Mouse (Mus musculus) Patski (cell line): ENCODE measurements around the gene Ecpas. TPM values are rescaled to one million over a fixed set of nuclear protein-coding genes. Genes with fewer than 3 reads are reported as not detected.

Experiments
- ATAC-seq: fragments of 100-300 bp; one replicate; pipeline ENCODE4 v1.8.0; 2021
- CTCF ChIA-PET: fragments of 350-600 bp; sonication (Branson Sonifier 250); formaldehyde crosslinking; loops from one replicate; lab custom pipeline; 2022; ENCODE audit warnings: inconsistent platforms; lab: Charles Lee
- POLR2A ChIA-PET: fragments of 350-600 bp; sonication (Branson Sonifier 250); formaldehyde crosslinking; loops from one replicate; lab custom pipeline; 2022; ENCODE audit warnings: antibody characterized with exemption, inconsistent platforms; lab: Charles Lee
- DNase-seq: peaks from one replicate; pipeline ENCODE4 v3.0.0-alpha.2; 2011; ENCODE audit warnings: low read depth, low spot score
- H3K27me3 ChIP-seq: fragments of 371-371 bp; one replicate; pipeline ENCODE4 v1.5.1; 2021
- CTCF ChIP-seq: fragments of 100-300 bp; IDR thresholded peaks from one replicate; pipeline ENCODE4 v1.5.1; 2021
- in situ Hi-C: fragments of 300-500 bp; cut with MboI; formaldehyde crosslinking; loops from 3 replicates; pipeline ENCODE4 v1.11.1; 2018; ENCODE audit warnings: low pct_unique_long_range_greater_than_20kb, mixed read lengths
- polyA plus RNA-seq: library from polyadenylated mRNA; unstranded; gene quantifications from one replicate; pipeline ENCODE4 v1.2.3, GENCODE M21; 2021

The Ecpas gene
- 37.8 TPM for polyA plus RNA-seq

DNA sequence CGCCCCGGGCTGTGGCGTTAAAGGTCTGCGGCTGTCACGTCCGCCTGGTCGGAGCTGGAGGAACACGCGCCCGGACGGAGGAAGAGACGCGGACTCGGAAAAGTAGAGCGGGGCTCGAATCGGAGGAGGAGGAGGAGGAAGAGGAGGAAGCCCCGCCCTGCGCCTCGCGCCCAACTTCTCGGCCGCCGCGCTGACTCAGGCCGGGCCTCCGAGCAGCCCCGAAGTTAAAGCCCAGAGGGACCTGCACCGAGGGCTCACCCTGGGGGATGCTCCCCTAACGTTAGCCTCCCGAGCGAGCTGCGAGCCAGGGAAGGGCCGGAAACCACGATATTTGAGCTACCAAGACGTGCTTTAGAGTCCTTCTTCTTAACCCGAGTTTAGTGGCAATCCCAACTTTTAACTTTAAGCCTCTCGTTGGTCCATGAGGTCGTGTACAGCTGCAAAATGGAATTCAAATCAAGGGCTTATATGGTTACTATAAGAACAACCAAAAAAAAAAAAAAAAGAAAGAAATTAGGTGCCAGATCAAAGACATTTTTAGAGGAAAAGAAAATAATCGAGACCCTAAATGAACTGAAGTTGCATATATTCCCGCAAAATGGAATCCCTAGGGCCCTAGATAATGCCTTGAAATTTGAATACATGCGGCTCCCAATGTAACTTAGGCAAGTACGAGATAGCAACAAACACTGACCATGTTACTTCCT, at the start of gene Ecpas:
Gene Ecpas, minus strand, starts transcription at position 121 of the 707 bp plus-strand sequence.
- ChIA-PET CTCF (no interaction called here), POLR2A (interaction anchor here (1.0 to 1.1 kb wide), 2 partner anchors 13 to 92 kb away, joined by 3 read pairs; no protein-coding TSS in a partner anchor)
- in situ Hi-C loops = no loop called here
- ATAC-seq = peak; percentile 68
- no peaks in the 10 kb centered on the region for H3K27me3 ChIP-seq
- DNase-seq = peak; percentile 7
- TF ChIP-seq CTCF = no peak

DNA sequence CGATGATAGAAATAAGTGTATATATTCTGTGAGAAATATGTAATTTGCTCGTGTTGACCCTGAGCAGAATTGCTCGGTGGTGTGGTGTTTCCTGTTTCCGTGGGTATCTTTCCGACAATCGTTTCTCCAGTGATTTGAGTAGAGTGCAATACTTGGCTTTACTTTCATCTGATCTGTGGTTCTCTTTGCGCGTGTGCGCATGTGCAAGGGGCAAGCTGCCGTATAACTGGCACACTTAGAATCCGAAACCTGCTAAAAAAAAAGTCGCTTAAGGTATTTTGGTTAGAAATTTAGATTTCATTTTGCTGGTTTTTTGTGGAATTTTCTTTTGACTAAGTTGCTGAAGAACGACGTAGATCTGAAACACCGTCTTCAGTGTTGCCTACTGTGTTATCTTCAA, 49.2 kb upstream of the Ecpas start:
- in situ Hi-C loops = no loop called here
- ATAC-seq (no peak), DNase-seq (no peak)
- TF ChIP-seq CTCF = no peak
- POLR2A ChIA-PET = no interaction called here
- CTCF ChIA-PET = no interaction called here
- no peaks in the 10 kb centered on the region for H3K27me3 ChIP-seq

DNA sequence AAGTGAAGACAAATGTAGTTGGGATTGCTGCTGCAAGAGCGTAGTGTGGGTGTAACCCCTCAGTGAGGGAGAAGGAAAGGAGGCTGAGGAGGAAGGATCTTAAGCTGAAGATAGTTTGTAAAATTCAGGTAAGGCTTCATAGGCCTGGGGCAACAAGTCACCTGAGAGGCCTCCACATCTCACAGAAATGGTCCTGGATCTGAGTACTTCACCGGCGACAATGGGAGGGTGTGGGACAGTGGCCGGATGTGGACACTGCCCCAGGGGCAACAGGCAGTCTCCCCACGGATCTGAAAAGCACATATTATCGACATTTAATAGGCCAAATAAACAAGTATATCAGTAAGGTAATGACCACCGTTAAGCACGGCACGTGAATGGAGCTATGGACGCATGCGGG, 40.1 kb upstream of the Ecpas start:
- in situ Hi-C loops = no loop called here
- no peak for TF ChIP-seq CTCF
- no peak for DNase-seq
- no peaks in the 10 kb centered on the region for H3K27me3 ChIP-seq
- ChIA-PET CTCF (no interaction called here), POLR2A (no interaction called here)
- no peak for ATAC-seq

DNA sequence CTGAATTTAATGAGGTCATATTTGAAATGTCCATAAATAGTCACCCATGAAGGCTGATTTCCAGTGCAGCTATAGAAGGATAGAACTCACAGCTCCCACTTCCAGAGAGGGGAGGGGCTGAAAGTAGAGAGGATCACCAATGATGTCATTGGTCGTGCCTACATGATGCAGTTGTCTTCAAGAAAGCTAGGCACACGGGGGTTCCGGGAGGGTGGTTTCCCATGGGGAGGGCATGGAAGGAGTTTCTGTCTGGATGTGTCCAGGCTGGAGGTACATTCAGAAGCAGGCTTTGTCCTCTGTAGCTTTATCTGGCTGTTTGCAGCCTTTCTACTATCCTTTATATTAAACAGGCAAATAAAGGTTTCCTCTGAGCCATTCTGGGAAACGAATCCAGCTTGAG, 35.8 kb upstream of the Ecpas start:
- peaks cover 3% of the 10 kb centered on the region for H3K27me3 ChIP-seq
- CTCF ChIA-PET = interaction anchor here (1.2 kb wide), 1 partner anchor 13 kb away, joined by 4 read pairs; no protein-coding TSS in a partner anchor

DNA sequence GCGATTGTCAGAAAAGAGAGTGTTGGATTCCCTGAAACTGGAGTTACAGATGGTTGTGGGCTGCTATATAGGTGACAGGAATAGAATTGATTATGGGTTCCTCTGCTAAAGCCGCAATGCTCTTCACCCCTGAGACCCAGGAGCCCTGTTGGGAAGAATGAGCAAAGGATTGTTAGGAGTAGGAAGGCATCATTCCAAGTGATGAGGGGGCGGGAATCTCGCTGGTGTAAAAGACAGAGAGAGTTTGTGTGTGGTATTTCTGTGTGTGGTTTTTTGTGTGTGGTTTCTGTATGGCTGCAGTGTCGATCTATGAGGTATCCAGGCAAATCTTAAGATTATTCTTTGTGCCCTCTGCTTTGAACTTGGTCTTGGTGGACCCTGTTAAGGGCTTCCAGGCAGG, 32.1 kb upstream of the Ecpas start:
- peaks cover 3% of the 10 kb centered on the region for H3K27me3 ChIP-seq
- ChIA-PET CTCF (no interaction called here), POLR2A (no interaction called here)
- DNase-seq (no peak), ATAC-seq (no peak)
- in situ Hi-C loops = no loop called here
- TF ChIP-seq CTCF = no peak

More for the DNA sequence above, 35.8 kb upstream of the Ecpas start:
- no peak for ATAC-seq
- POLR2A ChIA-PET = no interaction called here
- TF ChIP-seq CTCF = no peak
- in situ Hi-C loops = no loop called here
- no peak for DNase-seq

DNA sequence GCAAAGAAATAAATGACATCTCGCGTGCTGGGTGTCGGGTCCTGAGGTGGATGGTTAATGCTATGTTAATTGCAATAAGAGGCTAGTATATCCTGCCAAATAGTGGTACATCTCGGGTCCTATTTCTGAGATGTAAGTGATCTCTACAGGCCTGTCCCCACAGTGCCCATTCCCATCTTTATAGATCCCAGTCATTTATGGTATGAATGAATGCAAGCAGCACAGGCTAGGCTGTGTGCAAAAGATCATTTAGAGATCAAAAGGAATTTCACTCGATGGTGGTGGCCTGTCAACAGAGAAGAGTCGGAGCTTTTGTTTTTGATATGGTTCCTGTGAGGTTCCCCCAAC, 31.6 kb upstream of the Ecpas start:
- H3K27me3 ChIP-seq = peaks cover 3% of the 10 kb centered on the region
- DNase-seq = no peak
- ATAC-seq = no peak
- in situ Hi-C loops = no loop called here
- TF ChIP-seq CTCF = no peak
- ChIA-PET CTCF (interaction anchor here (1.0 kb wide), 1 partner anchor 56 kb away, joined by 3 read pairs; no protein-coding TSS in a partner anchor), POLR2A (no interaction called here)

DNA sequence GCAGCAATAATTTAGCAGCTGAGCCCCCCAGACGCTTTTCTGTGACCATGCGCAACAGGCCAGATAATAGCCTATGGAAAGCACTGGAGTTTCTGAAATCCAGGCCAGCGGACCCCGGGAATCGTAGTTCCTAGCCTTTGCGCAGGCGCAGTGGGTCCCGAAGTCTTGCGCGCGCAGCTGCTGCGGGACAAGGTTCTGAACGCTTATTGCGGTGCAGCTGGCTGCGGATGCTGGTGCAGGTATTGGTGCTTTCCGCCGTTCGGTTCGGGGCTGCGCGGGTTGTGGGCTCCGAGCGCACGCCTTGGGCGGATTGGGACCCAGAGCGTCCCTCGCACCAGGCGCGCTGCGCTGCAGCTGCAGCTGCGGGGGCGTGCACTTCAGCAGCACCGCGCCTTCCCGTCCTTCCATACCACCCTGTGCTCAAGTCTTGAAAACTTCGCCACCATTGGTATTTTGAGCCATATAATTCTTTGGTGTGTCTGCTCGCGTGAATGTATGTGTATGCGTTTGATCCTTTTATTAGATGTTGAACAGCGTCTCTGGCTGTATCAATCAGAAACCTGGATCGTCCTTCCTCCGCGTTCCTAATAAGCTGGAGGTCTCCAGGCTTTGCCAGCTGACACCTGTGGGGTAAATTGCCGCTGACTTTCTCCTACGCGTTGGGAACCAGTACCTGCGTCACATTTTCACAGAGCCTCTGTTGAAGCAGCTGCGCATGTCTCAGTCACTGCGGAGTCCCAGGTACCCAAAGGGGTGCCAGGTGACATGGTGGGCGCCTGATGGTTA, 31.1 kb upstream of the Ecpas start, which contains the start of gene Zkscan16:
Gene Zkscan16, plus strand, starts transcription at position 209 of the 786 bp plus-strand sequence.
- ChIA-PET CTCF (interaction anchor here (1.0 kb wide), 1 partner anchor 56 kb away, joined by 3 read pairs; no protein-coding TSS in a partner anchor), POLR2A (no interaction called here)
- TF ChIP-seq CTCF = no peak
- in situ Hi-C loops = no loop called here
- H3K27me3 ChIP-seq = peaks cover 3% of the 10 kb centered on the region
- ATAC-seq = no peak
- peak; percentile 7 for DNase-seq

DNA sequence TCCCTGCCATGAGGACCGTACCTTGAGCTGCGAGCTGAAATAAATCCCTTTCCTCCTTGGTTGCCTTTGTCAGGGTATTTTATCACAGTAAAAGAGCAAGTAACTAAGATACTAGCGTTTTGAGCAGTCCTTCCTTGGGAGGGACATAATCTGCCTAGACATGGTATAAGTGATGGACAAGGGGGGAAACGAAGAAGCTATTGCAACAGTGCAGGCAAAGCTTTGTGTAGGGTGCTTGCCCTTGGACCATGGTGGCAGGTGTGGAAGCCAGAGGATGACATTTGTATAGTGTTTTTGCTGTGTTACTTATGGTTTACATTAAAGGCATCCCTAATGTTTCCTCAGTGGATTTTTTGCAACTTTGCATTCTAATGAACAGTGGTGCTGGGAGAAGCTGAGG, 30.4 kb upstream of the Ecpas start:
- ChIA-PET POLR2A (interaction anchor here (1.0 kb wide), 1 partner anchor 31 kb away, joined by 3 read pairs; no protein-coding TSS in a partner anchor), CTCF (no interaction called here)
- ATAC-seq (no peak), DNase-seq (no peak)
- TF ChIP-seq CTCF = no peak
- in situ Hi-C loops = no loop called here
- H3K27me3 ChIP-seq = peaks cover 3% of the 10 kb centered on the region

DNA sequence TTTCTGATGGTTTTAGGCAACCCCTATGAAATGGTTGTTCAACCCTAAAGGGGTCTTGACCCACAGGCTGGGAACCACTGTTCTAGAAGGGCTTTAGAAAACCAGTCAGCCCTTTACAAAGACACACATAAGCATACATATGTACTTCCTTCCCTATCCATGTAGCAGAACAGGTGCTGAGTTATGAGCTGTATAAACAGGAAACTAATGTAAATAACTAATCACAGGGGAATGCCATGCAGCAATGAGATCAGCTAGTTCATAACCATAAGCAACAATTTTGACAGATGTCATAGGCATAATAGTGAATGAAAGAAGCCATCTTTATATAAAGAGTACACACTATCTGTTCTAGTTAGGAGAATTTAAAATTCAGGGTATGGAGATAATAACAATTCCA, 29.1 kb upstream of the Ecpas start:
- in situ Hi-C loops = no loop called here
- ChIA-PET CTCF (no interaction called here), POLR2A (interaction anchor here (0.6 kb wide), 1 partner anchor 48 kb away, joined by 3 read pairs; no protein-coding TSS in a partner anchor)
- no peak for TF ChIP-seq CTCF
- peaks cover 3% of the 10 kb centered on the region for H3K27me3 ChIP-seq
- DNase-seq = no peak
- no peak for ATAC-seq

DNA sequence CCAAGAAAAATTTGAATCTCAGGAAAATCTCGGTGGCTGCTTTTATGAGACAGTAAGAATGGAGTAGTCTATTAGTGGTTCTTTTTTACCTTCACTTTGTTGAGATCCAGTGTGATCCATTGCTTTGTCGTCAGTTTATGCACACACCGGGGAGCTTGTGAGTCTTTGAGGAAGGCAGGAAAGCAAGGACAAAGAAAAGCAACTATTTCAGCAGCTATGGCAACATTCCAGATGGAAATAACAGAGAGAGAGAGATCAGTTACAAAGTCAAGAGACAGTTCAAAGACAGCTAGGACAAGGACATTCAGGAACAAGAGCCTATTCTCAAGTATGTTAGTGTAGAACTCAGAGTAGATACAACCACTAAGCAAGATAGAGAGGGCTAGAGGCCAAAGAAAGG, 23.3 kb upstream of the Ecpas start:
- TF ChIP-seq CTCF = no peak
- ATAC-seq (no peak), DNase-seq (no peak)
- CTCF ChIA-PET = interaction anchor here (1.4 kb wide), 1 partner anchor 12 kb away, joined by 4 read pairs; no protein-coding TSS in a partner anchor
- POLR2A ChIA-PET = no interaction called here
- in situ Hi-C loops = no loop called here
- no peaks in the 10 kb centered on the region for H3K27me3 ChIP-seq
